Mouse (Mus musculus): ENCODE measurements around the gene Sec31a.

Sec31a gene

DNA sequence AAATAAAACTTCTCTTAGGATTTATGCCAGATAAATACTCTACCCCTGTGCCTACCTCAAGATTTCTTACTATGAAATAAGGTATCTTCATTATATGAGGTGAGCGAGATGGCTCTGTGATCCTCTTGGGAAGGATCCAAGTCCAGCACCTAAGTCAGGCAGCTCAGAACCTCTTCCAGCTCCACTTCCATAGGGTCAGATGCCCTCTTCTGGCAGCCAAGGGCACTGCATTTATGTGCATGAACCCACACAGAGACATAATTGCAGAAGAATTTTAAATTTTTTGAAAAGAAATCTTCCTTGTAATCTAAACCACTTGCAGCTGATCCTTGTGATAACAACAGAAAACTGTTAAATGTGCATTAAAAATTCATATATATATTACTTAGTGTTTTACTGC is 70.9 kb downstream of the Sec31a start:
- peak in 1 of 2 experiments; percentile 28 for DNase-seq

- no peak for DNase-seq
Observed at GRCm38 (mm10) chr5:100343087-100343486, 72.9 kb downstream of the Sec31a start.

GRCm38 (mm10) chr5:100342422-100342821 is 73.6 kb downstream of the Sec31a start:
- DNase-seq, result no peak

- DNase-seq, result no peak
Observed at GRCm38 (mm10) chr5:100341042-100341441, 75.0 kb downstream of the Sec31a start.

- no peak for DNase-seq
Observed at GRCm38 (mm10) chr5:100337852-100338251, 78.2 kb downstream of the Sec31a start.

- DNase-seq, result no peak
Observed at GRCm38 (mm10) chr5:100336876-100337275, 79.2 kb downstream of the Sec31a start.

DNA sequence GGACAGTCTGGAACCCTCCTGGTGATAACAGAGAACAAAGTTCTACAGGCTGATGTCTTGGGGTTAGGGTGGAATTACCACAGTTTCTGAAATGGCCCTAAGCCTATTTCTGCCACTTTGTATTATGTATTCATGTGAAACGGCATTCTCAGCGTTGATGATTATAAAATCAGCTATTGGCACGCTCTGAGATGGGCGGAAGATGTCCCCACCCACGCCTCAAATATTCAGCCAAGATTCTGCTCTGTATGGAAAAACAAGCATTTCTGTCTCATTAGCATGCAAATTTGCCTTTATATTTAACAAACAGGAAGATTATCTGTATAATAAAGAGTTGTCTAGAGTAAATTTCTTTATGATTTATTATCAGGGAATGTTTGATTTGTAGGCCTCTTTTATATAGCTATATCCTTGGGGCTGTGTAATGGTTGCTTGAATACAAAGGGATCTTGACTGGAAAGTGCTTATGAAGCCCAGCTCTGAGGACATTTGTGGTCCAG is 80.4 kb downstream of the Sec31a start:
- no peak for DNase-seq

- DNase-seq, result no peak
Observed at GRCm38 (mm10) chr5:100334686-100335085, 81.3 kb downstream of the Sec31a start.

GRCm38 (mm10) chr5:100333607-100334380 is 82.2 kb downstream of the Sec31a start:
- DNase-seq, result no peak

- no peak for DNase-seq
Observed at GRCm38 (mm10) chr5:100332300-100333004, 83.6 kb downstream of the Sec31a start.

DNA sequence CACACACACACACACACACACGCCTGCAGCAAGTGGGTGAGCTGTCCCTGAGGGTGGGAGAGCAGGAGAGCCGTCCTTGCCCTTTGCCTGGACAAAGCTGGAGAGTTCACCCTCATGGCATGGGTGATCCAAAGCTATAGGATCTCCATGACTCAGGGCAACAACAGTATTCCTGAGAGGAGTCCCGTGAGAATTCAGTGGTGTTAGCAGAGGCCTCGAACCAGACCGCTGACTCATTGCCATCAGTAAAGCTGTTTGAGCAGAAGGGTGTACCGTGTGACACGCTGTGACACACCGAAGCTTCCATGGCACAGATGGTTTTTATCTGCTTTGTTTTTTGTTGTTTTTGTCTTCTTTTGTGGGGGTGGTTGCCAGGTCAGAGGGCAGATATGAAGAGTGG is 84.4 kb downstream of the Sec31a start:
- DNase-seq, result no peak

- peak; percentile 91 to 93 for DNase-seq
Observed at GRCm38 (mm10) chr5:100322081-100322480, 94.0 kb downstream of the Sec31a start.

DNA sequence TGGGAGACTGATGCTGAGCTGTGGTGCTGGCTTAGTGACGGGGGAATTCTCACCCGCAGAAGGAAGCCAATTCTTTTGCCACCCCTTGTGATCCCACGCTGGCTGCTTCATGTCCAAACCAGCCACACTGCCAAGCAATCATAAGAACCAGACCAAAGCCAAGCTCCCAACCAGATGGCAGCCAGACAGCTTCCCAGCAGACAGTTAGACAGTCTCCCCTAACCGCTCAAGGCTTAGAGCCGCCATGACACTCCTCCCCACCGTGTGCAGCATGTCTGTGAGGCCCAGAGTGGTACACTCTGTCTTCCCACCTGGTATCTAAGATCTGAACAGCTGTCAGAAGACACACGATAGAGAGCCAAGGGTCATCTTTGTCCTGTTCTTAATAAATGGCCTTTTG is 98.2 kb downstream of the Sec31a start:
- peak; percentile 73 to 82 for DNase-seq

DNA sequence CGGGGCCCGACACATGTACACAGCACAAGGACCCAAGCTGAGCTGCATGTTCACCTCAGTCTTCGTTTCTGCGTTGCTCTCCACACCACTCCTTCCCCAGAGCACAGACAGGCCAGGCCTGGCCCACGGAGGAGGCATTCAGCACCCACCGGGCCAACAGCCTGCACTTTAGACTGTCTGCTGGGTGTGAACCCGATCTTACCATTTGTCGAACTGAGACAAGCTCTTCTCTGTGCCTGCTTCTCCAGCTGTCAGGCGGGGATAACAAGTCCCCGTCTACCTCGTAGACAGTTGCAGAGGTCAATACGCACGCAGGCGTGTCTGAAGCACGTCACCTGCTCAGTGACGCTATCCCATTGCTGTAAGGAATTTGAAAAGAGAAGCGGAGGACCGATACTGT is 99.0 kb downstream of the Sec31a start:
- no peak for DNase-seq

DNA sequence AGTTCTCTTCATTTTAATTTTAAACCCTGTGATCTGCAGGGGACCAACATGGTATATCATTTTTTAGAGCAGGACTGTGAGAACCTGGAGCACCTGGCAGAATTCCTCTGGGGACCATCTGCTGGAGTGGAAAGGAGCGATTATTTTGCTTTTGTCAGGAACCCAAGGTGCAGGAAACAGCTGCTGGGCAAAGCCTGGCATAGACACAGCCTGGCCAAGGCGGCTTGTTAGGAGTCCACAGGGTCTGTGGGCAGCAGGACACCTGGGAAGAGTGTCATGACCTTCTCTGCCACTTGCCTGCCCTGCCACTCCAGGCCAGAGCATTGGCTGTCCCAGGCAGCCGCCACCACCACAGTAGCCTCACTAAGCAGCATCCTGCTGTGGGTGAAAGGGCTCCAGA is 100.4 kb downstream of the Sec31a start:
- DNase-seq, result peak in 1 of 2 experiments; percentile 26

DNA sequence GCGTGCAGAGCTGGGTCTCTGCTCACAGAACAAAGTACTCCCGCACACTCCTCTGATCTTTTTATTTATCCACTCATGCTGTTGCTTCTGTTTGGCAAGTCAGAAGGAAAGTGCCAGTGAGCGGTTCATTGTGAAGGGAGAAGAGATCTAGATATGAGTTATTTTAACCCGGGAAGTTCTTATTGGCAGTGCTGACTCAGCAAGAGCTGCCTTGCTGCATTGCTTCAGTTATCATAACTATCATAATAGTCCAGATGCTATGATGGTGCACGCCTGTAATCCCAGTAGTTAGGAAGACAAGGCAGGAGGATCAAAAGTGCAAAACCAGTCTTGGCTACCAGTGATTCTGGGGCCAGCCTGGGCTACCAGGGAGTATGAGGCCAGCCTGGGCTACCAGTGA is 103.6 kb downstream of the Sec31a start:
- no peak for DNase-seq
